Mouse (Mus musculus): ENCODE measurements around the gene Eif4g3.

DNA sequence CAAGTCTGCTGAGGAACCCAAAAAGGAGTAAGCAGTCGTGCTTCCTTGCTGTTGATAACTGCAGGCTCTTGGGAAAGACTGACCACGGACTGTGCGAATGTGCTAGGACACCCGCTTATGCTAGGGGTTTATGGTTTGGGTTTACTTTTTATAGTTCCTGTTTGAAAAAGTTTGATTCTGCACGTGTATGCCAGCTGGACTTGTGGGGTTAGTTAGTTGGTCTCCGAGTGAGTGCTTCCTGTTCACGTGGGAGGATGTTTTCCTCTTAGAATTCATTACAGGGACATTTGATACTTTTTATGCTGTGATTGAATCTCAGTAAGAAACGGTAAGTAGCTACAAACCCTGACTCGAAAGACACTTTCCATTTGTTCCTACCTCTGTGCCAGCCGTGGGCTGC, 230.8 kb downstream of the Eif4g3 start:
- TF ChIP-seq CTCF (conservative IDR thresholded peaks at IDR 0.05; ENCODE audit: low read length) (no peak), NANOG (IDR thresholded peaks at IDR 0.05; ENCODE audit: borderline replicate concordance, low read length) (no peak)
